Mouse (Mus musculus): ENCODE data around the gene Ceacam15.
"Not testable (repeated sequence)": the region's sequence is repeated elsewhere in the genome, so short reads cannot be mapped to it uniquely, and the experiment has no call there.

The Ceacam15 gene

DNA sequence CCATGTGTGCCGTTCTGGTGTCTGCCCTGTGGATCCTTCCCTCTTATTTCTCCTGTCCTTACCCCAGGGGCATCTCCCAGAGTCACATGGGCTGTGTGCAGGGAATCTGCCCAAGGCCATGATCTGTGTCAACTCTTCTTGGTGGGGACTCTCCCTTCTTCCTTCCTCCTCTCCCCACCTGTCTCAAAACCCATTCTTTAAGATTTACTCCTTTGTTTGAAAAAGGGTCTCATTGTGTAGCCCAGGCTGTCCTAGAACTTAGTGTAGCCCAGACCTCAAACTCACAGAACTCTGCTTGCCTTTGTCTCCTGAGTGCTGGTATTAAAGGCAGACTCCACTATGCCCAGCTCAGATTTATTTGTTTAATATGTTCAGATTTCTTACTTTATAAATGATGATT is at the start of gene Ceacam15:
Ceacam15 (minus strand) TSS at position 101 of the 400 bp plus-strand sequence.
- no peak for DNase-seq

DNA sequence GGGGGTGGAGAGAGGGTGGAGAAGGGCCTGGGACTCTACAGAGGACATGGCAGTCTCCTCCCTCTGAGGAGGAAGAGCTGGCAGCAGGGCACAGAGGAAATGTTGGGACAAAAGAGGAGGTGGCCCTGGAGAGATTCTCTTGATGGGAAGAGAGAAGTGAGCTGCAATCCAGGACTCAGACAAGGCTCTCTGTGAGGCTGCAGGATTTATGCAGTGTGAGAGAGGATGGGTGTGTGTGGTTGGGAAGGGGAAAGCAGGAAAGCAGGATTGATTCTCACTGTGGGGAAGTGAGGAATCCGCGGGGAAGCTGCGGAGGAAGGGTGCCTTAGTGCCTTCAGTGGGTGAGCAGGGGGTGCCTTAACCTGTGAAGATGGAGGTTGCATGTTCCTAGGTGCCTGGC is 47.0 kb upstream of the Ceacam15 start:
- DNase-seq: not testable (repeated sequence)

DNA sequence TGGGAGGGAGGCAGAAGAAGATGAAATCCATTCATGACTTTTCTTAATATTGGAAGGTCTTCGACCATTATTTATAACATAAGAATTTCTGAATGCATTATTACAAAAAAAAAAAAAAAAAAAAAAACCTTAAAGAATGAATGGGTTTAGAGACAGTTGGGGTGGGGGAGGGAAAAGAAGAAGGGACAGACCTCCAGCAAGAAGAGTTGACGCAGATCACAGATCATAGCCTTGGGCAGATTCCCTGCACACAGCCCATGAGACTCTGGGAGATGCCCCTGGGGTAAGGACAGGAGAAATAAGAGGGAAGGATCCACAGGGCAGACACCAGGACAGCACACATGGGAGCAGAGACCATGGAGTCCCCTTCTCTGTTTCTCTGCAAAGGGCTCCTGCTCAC is 46.1 kb upstream of the Ceacam15 start, which contains the start of gene Ceacam9:
Ceacam9 (plus strand) TSS at position 301 of the 400 bp plus-strand sequence.
- DNase-seq: no peak

DNA sequence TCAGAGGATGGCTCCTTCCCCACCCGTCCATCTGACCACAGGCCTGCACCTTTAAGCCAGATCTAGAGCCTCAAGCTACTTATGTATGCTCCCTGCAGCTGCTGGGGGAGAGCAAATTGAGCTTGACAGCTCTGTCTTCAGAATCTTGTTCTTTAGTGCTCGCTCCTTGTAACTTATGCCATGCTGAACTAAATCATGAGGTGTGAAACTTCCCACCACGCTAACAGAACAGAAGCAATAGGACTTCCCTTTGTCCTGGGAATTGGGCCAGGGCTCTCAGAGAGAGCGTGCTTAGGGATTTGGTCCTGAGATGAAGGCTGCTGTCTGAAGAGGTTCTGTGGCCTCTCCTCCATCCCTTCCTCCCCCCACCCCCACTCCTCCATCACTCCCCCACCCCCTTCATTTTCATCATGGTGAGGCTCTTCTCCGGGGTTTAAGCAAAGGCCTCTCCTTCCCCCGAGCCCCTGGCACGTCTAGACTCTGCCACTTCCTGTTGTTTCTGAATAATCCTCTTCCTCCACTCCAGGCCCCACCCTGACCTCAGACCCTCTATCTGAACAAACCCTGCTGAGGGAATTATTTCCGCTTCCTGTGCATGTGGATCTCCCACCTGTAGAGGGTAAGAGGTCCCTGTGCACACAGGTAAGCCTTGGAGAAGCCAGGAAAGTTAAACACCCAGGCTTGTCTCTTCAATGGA is 41.1 kb upstream of the Ceacam15 start:
- DNase-seq: not testable (repeated sequence)

DNA sequence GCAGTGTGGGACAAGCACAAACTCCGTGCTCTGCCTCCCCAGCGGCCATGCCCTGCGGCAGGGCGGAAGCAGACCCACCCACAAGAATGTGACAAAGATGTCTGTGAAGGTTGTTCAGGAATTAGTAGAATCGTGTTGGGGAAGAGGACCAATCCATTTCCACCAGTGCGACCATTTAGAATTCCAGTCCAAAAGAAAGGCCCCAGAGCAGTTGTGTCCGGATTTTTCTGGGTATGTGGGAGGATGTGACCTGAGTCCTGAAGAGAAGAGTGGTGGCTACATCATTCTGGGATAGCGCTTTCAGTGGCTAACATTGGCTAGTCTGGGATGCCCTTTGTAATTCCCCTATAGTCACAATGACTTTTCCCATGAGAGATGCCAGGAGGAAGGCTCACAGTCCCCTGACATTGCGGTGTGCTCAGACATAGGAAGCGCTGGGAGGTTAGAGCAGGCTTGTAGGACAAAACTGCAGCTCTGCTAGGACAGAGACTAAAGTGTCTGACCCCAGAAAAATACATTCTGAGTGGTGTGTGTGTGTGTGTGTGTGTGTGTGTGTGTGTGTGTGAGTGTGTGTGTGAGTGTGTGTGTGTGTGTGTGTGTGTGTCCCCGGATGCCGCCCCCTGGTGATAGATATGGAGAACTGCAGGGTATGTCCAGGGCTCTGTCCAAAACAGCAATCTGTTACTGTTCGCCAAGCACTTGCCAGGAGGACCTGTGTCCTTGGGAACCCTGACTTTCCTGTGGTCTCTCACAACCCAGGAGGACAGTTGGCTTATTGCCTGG is 37.3 kb upstream of the Ceacam15 start:
- DNase-seq: no peak

DNA sequence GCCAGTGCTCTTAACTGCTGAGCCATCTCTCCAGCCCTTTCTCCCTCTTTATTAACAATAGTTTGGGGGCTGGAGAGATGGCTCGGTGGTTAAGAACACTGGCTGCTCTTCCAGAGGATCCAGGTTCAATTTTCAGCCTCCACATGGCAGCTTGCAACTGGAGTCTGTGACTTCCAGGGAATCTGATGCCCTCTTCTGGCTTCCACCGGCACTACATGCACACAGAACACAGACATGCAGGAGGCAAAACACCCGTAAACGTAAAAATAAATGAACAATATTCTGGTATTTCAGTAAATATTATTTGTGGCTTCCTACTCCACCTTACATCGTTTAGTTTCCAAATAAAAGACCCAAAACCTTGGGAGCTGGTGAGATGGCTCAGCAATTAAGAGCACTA is 35.1 kb upstream of the Ceacam15 start:
- DNase-seq: peak in 1 of 2 experiments; percentile 15

DNA sequence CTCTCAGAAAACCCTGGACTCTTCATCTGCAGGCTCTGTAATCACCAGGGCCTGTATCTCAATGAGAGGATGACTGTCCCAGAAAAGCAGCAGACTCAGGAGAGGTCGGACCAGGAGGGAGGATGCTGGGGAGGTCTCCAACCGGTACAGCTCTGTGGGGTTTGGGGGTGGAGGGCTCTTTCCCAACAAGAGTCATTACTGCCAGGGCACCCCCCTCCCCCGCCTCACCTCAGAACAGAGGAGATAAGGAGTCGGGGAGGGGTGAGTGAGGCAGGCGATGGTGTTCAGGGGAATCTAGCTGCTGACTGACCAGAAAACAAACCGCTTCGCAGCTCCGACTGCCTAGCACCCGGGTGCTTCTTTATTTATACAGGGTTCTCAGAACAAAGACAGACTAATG is 32.7 kb upstream of the Ceacam15 start:
- no peak for DNase-seq

DNA sequence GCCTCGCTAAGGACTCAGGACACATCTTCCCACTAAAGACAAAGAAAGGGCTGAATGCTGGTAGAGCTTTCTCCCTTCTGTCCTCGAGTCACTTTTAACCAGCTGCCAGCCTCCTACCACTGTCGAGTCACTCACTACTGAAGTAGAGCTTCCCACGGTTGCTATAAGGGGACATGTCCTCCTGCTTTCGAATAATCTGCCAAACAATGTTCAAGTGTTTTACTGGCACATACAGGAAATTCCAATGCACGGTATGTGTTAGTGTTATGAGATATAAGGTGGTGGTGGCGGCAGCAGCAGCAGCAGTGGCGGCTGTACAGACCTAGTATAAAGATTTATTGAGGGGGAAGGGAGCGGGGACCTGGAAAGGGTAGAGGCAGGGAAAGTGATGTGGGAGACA is 30.9 kb upstream of the Ceacam15 start:
- no peak for DNase-seq

DNA sequence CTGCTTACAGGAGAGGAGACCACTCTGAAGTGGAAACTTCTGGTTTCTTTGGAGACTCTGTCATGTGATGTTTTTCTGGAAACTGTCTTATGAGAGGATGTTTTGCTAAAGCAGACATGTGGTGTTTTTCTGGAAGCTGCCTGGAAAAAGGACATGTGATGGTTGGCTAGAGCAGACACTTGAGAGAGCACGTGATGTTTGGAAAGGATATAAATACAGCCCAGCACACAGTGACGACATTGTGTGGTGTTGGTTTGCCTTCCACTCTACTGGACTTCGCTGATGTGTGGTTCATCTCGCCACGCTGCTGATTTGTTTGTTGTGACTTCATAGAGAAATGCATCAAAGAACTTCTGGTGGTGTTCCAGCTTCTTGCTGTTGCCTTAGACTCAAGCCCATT is 25.1 kb upstream of the Ceacam15 start:
- no peak for DNase-seq

DNA sequence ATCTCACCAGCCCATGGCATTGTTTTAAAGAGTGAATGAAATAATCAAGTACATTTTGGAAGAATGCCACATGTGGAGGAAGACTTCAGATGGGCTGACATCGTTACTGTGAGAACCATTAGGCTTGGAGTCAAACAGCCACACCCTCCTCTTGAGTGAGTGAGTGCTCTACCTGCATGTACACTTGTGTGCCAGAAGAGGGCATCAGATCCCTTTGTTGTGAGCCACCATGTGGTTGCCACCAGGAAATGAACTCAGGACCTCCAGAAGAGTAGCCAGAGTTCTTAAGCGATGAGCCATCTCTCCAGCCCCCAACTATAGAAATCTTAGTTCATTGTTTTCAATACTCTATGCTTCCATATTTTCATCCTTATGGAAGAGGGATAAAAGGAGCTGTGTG is 23.5 kb upstream of the Ceacam15 start:
- DNase-seq: no peak

DNA sequence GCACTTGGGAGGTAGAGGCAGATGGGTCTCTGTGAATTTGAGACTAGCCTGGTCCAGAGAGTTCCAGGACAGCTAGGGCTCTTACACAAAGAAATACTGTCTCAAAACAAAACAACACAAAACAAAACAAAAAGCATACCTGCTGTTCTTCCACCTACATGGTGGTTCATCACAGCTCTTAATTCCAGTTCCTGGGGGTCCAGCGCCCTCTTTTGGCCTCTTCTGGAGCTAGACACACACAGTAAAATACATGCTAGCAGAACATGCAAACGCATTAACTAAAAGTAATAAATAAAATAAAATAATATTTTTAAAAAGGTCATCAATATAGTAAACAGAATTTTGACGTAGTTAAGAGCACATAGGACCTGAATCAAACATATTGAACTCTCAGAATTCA is 19.5 kb upstream of the Ceacam15 start:
- peak; percentile 65 to 66 for DNase-seq

DNA sequence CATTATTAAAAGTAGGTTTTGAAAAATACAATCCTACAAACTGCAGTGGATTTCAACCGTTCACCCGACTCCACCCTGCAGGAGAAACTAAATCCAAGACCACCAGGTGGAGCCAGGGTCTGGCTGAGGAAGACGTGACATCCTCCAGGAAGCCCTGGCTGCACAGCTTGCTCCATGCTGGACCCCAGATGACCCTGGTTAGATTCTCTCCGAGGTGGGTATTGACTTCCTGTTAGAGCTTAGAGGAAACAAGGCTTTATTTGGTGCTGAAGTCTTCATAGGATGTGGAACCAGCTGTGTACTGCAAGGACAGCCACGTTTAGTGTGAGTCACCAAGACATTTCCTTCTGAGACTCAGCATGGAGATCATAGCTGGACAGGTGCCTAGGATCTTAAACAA is 13.7 kb upstream of the Ceacam15 start:
- peak; percentile 25 to 51 for DNase-seq

DNA sequence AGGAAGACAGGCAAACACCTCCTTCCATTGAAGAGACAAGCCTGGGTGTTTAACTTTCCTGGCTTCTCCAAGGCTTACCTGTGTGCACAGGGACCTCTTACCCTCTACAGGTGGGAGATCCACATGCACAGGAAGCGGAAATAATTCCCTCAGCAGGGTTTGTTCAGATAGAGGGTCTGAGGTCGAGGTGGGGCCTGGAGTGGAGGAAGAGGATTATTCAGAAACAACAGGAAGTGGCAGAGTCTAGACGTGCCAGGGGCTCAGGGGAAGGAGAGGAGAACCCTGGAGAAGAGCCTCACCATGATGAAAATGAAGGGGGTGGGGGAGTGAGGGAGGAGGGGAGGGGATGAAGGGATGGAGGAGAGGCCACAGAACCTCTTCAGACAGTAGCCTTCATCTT is 4.7 kb upstream of the Ceacam15 start:
- not testable (repeated sequence) for DNase-seq

DNA sequence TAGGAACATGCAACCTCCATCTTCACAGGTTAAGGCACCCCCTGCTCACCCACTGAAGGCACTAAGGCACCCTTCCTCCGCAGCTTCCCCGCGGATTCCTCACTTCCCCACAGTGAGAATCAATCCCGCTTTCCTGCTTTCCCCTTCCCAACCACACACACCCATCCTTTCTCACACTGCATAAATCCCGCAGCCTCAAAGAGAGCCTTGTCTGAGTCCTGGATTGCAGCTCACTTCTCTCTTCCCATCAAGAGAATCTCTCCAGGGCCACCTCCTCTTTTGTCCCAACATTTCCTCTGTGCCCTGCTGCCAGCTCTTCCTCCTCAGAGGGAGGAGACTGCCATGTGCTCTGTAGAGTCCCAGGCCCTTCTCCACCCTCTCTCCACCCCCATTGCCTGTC is 806 bp downstream of the Ceacam15 start:
- not testable (repeated sequence) for DNase-seq

DNA sequence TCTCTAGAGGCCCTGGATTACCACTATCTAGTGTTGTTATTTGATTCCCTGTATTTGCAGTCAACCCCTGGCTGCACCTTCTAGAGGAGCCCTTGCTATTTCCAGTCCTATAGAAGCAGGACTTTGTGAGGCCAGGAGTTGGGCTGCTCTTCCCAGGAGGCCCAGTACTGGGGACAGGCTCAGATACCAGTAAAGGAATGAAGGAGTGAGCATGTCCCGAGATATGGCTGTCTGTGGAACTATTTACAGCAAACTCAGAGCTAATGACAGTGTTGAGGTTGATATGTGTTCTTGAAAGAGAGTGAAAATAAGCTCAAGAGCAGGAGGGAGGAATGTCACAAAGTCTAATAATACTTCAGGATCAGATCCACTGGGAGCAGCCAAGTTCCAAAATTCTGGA is 1.7 kb downstream of the Ceacam15 start:
- no peak for DNase-seq

DNA sequence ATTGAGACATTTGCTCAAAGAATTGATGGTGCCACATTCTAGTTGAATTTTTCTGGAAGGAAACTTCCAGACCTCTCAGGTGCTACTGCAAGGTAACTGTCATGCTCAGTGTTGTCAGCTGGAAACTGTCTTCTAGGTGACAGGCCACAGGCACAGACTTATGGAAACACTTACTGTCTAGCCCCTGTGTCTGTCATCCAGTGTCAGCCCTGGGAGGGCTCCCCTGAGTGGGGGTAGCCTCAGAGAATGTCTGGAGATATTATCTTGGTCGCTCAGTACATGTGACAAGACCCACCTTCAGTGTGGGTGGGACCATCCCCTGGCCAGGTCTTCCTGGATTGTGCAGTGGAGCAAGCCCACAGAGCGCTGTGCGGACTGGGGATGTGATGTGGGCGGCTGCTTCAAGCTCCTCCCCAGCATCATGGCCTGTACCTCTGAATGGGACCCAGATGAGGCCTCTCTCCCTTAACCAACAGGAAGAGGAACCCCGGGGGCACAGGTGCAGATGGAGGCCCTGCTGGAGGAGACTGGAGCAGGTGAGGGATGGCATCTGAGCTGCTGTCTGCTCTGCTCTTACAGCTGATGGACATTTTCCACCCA is 7.1 kb downstream of the Ceacam15 start:
- DNase-seq: not testable (repeated sequence)

DNA sequence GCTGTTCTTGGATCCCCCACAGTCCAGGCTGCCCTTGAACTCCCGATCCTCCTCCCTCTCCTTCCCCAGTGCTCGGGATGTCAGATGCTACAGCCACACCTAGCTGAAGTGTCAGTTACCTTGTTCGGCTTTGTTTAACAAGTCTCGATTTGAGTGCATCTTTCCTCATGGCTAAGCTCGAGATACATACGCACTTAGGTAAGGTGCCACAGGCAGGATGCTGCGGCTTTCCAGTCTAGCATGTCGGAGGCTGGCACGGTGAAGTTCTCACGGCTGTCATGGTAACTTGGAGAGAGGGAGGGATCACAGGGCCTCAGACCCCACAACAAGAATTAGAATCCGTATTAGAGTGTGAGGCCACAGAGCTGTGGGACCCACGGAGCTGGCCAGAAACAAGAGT is 31.2 kb downstream of the Ceacam15 start:
- DNase-seq: no peak

DNA sequence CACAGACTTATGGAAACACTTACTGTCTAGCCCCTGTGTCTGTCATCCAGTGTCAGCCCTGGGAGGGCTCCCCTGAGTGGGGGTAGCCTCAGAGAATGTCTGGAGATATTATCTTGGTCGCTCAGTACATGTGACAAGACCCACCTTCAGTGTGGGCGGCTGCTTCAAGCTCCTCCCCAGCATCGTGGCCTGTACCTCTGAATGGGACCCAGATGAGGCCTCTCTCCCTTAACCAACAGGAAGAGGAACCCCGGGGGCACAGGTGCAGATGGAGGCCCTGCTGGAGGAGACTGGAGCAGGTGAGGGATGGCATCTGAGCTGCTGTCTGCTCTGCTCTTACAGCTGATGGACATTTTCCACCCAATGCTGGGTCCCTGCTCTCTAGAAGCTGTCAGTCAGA is 32.4 kb downstream of the Ceacam15 start:
- not testable (repeated sequence) for DNase-seq

DNA sequence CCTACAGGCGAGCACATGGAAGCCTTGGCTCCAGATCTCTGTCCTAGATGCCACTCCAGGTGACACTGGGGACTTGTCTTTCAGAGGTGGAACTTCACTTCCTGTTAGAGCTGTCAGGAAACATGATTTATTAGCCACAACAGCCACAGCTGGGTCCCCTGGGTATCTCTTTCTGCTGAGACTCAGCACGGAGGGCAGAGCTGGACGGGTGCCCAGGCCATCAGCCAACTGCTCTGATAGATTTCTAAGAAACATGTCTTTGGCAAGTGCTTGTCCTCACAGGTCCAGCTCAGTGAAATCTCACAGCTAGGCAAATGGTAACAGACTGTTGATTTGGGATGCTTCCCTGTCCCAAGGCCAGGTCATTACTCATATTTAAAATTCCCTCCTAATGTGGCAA is 36.5 kb downstream of the Ceacam15 start:
- peak; percentile 40 to 50 for DNase-seq

DNA sequence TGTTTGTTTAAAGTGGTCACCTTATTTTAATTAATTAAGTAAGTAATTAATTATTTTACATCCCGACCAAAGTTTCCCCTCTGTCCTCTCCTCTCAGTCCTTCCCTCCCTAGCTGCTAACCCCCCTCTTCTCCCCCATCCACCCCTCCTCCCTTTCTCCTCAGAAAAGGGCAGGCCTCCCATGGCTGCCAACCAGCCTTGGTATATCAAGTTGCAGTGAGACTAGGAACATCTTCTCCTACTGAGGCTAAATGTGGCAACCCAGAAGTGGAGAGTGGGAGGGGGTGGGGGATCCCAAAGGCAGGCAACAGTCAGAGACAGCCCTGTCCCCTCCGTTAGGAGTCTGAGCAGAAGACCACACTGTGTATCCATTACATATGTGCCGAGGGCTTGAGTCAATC is 40.4 kb downstream of the Ceacam15 start:
- no peak for DNase-seq

DNA sequence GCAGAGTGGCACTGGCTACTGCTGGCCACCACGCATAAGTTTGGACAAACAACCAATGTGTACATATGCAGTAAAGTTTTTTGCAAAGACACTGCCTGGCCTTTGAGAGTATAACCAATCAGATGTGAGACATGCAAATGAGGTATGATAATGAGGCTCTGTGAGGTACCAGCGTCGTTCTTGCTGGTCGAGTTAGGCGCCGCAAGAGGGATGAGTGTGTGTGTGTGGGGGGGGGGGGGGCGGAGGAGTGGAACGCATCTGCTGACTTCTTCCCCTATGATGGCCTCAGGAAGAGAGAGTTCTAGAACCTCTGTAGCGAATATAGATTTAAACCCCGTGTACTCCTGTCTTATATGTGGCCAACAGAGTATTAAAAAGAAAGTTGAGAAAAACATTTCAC is 41.6 kb downstream of the Ceacam15 start:
- not testable (repeated sequence) for DNase-seq

DNA sequence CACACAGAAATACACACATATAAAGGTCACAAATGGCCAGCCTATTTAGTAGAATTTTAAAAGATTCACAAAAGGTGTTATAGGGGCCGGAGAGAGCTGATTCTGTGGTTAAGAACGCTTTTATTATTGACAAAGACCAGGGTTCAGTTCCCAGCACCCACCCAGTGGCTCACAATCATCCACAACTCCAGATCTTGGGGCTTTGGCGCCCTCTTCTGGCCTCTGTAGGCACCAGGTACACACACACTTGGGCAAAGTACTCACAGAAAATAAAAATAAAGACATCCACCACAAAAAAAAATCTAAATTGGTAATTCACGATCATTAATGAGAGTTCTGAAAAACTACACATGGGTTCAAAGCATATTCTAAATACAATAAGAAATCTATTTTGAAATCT is 43.6 kb downstream of the Ceacam15 start:
- no peak for DNase-seq

DNA sequence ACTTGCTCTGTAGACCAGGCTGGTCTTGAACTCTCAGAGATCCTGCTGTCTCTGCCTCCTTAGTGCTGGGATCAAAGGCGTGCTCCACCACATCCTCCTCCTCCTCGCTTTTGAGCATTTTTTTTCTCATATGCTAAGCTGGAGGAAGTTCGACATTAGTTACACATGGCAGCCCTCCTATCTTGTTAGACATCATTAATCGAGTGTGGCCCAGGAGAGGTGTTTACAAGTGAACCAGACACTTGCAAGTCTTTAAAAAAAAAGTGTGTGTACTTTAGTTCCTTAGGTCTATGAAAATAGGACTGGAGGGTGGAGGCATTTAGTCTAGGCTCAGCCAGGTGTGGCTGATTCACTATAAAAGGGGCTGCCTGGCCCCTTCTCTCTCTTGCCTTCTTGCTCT is 44.5 kb downstream of the Ceacam15 start:
- no peak for DNase-seq
